Mouse (Mus musculus) inflammation-experienced regulatory T-cells, adult 6 months (primary cell): ENCODE measurements around the gene Dohh. TPM values are rescaled to one million over a fixed set of nuclear protein-coding genes. Genes with fewer than 3 reads are reported as not detected.

Experiments
- ATAC-seq: one replicate; pipeline ENCODE4 v1.8.0; 2017
- polyA plus RNA-seq, 3 experiments: library from polyadenylated mRNA; unstranded; fragments of 100-300 nt; shearing (Covaris generic); gene quantifications; one replicate each; pipeline ENCODE4 v1.2.1; 2017

Dohh gene
- polyA plus RNA-seq, 3 experiments from 2014 or later: 9.2 to 17.9 (median 10.9) TPM

- ATAC-seq: no peak
Observed at GRCm38 (mm10) chr10:81418216-81419070, 34.2 kb downstream of the Dohh start.

DNA sequence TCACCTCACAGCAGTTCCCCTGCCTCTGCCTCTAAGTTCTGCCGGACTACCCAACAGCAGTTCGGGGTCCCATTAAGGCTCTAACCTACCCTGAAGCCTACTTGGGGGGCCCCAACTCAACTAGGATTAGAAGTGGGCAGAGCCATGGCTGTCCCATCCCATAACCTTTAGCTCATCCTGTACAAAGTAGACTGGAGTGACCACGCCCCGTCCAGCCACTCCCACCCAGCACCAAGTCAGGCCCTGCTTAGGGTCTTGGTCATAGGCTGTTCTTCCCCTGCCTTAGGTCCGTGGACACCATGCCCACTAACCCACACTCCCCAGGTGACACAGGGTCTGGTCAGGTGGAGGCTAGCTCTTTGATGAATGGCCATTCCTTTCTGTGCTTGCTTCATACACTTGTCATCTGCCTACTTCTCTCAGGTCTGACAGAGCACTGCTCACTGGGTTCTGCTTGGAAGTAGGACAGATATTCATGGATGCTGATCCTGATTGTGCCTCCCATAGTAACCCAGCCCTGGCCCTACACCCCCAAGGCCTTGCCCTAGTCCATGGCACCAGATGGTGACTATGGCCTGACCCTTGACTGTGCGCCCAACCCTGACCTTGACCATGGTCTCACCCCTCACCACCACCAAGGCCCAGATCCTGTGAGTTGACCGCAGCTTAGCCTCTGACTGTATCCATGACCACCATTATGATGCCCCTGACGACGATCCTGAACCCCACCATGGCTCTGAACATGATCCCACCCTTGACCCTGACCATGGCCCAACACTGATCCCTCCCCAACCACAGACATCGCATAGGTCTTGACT is 35.1 kb downstream of the Dohh start:
- no peak for ATAC-seq

DNA sequence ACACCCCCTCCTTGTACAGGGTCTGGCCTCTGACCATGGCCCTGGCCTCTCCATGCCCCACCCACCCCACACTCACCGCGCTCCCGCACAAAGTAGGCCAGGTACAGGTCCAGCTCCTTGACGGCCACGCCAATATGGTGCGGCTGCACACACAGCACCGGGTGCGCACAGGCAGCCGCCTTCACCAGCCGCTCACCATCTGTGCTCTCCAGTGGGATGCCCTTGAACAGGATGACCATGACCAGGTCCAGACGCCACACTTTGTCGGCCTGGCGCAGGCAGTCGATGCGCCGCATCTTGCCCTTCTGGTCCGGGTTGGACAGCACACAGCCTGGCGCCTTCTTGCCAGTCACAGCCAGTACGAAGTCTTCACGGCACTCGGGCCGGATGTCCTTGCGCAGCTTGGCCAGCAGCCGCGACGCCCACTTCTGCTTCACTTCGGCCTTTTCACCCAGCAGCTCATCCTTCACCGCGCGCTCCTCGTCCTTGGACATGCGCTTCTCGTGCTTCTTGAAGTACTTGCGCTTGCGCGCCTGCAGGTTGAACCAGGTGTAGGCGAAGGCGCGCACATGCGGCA is 36.1 kb downstream of the Dohh start:
- no peak for ATAC-seq

DNA sequence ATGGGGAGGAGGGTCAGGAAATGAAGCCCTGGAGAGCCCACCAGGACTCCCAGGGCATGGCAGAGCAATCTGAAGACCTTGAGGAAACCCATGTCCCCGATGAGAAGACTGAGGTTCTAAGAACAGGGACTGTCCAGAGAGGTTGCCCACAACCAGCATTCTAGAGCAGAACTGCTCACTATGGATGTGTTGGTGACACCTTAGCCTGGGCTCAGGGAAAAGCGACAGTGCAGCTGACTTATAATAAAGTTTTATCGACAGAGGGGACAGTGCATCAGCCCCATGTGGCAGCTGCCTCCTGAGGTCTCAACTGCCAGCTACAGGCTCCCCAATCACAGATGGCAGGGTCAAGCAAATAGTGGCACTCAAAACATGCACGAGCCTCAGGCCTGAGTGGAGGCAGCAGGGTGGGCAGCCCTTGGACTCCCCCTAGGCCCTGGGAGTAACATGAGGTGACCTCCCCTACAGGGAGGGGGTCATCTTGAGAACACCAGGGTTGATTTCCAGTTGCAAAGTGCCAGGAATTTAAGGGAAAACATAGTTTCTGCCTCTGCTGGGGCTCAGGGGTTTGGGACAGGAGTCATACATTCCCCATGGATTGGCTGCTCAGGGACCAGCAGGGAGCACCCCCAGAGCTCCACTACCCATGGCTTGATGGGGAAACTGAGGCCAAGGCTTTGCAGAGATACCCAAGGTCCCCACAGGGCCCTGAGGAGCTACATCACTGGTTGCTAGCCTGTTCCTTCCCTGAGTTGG is 37.0 kb downstream of the Dohh start:
- ATAC-seq: no peak

- ATAC-seq: no peak
Observed at GRCm38 (mm10) chr10:81421797-81422100, 37.5 kb downstream of the Dohh start.

- ATAC-seq: no peak
Observed at GRCm38 (mm10) chr10:81422191-81422590, 38.0 kb downstream of the Dohh start.

- no peak for ATAC-seq
Observed at GRCm38 (mm10) chr10:81422661-81423217, 38.5 kb downstream of the Dohh start.

DNA sequence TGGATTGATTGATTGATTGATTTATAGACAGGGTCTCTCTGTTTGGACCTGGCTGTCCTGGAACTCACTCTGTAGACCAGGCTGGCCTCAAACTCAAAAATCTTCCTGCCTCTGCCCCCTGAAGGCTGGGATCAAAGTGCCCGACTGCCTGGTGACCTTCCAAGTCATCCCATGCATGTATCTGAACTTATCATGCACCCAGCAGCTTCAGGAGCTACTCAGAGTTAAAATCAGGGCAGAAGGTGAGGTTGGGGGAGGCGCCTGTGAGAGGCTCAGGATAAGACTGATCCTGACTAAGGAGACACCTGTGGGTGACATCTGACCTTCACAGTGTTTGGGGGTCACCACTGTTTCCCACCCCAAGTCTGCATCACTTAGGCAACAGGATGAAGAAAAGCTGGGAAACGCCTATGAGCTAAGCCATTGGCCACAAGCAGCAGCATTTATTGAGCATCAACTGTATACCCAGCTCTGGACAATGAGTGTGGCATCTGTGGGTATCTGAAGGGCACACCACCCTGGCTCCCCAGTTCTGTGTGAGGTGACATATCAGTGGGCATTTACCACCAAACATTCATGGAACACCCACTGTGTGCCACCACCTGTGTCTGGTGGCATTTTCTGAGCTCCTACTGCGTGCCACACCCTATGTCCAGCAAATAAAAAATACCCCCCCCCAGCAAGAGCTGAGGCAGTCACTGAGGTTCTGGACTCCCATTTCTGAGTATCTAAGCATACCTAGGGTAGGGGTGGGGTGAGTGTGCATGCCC is 39.4 kb downstream of the Dohh start:
- no peak for ATAC-seq

DNA sequence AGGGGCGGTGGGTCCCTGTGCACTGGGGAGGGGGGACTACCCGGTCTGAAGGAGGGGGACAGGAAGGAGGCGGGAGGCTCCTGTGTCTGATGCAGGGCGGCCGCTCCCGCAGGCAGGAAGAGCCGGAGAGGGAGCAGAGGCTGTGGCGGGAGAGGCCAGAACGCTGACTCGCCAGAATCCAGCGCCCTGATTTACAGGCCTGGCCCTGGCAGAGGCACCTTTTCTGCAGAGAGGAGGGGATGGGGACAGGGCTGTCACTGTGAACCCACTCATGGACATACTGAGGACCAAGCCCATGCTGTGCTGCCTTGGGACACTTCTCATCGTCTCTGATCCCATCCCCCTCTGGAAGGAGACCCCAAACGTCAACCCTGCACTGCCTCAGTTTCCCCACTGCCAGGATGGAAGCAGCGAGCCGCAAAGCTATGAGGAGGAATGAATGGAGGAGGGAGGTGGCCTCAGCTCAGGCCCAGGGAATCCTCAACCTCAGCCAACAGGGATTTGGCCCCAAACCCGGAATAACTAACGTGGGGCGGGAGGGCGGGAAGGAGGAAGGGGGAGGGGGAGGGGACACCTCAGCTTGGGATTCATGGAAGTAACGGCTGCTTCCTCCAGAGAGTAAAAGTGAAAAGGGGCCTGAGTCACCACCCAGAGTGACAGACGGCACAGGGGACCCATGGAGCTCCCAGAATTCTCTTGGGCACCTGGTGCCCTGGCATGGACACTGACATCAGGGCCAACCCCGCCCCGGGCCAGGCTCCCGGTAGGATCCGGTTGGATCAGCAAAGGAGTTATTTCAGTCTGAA is 40.2 kb downstream of the Dohh start:
- no peak for ATAC-seq

GRCm38 (mm10) chr10:81425236-81425850 is 41.1 kb downstream of the Dohh start:
- no peak for ATAC-seq

- no peak for ATAC-seq
Observed at GRCm38 (mm10) chr10:81426081-81426671, 41.9 kb downstream of the Dohh start.

DNA sequence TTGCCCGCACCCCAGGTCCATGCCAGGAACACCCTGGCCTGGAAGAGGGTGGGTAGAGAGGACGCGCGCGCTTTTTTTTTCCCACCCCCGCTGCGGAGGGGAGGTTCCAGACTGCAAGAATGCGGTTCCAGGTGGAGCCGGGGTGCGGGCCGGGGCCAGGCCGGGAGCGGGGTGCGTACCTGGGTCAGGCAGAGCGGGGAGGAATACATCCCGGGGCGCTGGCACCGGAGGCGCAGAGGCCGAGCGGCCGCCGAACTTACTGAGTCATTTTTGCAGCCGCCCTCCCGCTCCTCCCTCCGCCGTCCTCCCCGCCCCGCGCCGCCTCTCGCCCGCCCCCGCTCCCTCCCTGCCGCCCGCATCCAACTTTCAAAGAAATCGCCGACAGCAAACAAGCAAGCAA is 42.7 kb downstream of the Dohh start:
- ATAC-seq: no peak

DNA sequence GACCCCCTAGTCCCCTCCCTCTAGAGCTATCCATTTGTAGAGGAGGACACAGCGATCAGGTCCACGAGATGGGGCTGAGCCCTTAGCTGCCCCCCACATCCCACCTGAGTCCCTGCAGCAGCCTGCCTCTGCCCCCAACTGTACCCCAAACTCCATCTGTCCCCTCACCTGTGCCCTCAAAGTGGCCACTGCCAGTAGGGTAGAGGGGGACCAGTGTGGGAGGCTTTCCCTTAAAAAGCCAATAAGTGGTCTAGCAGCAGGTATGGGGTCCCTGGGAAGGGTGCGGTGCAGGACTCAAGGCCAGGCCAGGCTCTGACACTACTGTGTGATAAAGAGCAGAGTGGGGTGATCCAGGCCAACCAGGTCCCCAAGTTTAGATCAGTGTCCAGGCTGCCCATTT is 43.1 kb downstream of the Dohh start:
- ATAC-seq: no peak

GRCm38 (mm10) chr10:81427804-81428506 is 43.7 kb downstream of the Dohh start:
- ATAC-seq: no peak

- no peak for ATAC-seq
Observed at GRCm38 (mm10) chr10:81428507-81428870, 44.3 kb downstream of the Dohh start.

DNA sequence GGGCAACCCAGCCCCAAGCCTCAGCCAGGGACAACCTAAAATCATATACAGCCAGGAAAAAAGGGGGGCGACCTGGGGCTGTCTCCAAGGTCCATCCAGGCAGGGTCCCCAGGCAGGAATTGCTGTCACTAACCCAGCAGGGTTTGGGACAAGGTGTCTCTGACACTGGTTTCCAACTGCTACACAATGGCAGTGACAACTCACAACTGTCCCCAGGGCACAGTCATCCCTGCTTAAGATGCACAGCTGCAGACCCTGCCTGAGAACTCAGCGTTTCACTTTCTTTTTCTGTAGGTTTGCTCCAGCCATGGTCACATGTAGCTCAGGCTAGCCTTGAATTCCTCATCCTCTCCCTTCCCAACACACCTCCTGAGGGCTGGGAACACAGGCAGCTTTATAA is 44.9 kb downstream of the Dohh start:
- no peak for ATAC-seq

DNA sequence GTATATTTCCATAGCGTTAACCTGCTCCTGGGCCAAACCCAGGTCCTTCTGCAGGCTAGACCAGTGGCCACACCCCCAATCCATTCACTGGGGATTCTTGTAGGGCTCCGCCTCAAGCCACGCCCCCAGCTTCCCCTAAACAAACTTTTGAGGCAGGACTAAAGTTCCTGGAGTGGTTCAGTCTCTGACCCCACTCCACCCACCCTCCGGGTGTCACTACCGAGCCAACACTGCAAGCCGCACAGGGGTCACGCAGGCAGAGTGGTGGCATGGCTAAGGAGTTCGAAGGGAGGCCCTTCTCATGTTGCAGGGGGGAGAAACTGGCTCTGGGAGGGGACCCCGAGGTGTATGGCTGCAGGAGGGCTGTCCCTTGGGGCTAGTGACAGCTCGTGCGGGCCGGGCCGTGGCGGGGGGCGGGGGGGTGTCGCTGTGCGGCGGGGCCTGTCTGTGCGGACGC is 45.4 kb downstream of the Dohh start:
- ATAC-seq: no peak

- ATAC-seq: no peak
Observed at GRCm38 (mm10) chr10:81430141-81430830, 46.1 kb downstream of the Dohh start.
